Mouse (Mus musculus) megakaryocyte, adult 5-6 weeks (primary cell): ENCODE data around the gene H2-Q10. TPM values are rescaled to one million over a fixed set of nuclear protein-coding genes. Genes with fewer than 3 reads are reported as not detected.
"Not testable (repeated sequence)": the region's sequence is repeated elsewhere in the genome, so short reads cannot be mapped to it uniquely, and the experiment has no call there.

ENCODE experiments used
- ATAC-seq: 2 replicates; pipeline ENCODE4 v1.8.0; 2016; ENCODE audit warnings: mild to moderate bottlenecking, inconsistent platforms; ENCODE audit not compliant: poor library complexity, severe bottlenecking
- total RNA-seq, 2 experiments: library from RNA; stranded (forward) in 1 of 2; stranded (reverse) in 1 of 2; fragments of 153-499, 151-499 nt in 1 of 2; fragments of 221-1000, 200-1000 nt in 1 of 2; gene quantifications; 2 replicates each; pipeline versions ENCODE4 v1.2.3 to v1.2.4; 2015 to 2017

The H2-Q10 gene
- total RNA-seq, 2 experiments from 2014 or later = 7.9 to 11.8 TPM

DNA sequence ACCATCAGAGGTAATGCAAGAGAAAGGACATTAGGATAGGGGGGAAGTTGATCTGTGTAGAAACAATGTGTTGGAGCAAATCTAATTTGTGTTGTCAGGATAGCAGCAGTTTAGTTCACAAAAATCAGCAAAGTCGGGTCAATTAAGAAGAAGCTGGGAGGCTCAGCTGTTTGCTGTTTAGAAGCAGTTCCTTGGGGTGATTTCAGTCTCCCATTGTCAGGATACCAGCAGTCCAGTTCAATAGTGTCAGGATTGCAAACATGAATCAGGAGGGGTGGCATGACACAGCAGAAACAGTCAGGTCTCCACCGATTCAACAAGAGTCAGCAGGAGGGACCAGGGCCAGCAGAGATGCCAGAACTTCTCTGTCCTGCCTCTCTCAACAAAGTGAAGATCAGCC lies 25.4 kb upstream of the H2-Q10 start:
- not testable (repeated sequence) for ATAC-seq

DNA sequence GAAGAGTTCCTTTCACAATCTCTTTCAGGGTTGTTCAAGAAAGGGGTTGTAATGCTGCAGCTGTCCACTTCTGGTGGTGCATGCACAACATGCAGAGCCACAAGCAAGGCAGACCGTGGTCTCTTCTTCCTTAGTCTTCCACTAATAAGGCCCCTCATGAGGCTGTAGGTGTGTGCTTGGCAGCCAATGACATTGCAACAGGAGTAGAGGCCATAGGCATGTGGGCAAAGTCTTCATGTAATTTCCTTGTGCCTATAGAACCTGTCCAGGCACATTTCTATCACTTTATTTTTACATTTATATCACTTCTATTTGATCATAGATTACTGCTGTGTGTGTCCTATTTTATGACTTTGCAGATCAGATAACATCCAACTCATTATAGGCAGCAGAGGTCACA lies 11.6 kb upstream of the H2-Q10 start:
- not testable (repeated sequence) for ATAC-seq

DNA sequence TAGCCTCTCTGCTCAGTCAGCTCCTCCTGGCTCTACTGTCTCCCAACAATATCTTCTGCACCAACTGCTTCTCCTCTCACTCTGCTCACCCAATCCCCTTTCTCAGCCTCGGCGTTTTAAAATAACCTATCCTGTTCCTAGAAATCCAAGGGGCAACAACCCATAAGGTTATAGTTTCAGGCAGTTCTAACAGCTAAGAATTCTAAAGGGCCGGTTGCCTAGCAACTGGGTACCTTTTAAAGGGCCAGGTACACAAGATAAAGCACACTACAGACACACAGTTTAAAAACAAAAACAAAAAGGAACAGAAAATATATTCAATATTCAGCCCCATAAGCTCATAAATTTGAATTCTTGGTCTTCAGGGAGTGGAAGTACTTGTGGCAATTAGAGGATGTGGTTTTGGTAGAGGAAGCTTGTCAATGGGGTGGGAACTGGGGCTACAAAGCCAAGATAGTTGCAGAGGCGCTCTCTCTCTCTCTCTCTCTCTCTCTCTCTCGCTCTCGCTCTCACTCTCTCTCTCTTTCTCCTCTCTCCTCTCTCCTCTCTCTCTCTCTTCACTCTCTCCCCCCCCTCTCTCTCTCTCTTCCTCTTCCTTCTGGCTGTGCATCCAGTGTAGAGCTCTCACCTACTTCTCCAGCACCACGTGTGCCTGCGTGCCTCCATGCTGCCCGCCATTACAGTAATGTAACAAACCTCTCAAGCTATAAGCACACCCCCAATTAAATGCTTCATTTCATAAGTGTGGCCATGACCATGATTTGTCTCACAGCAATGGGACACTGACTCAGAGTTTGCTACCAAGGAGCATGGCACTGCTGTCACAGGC lies 9.2 kb upstream of the H2-Q10 start:
- peak; percentile 84 for ATAC-seq

DNA sequence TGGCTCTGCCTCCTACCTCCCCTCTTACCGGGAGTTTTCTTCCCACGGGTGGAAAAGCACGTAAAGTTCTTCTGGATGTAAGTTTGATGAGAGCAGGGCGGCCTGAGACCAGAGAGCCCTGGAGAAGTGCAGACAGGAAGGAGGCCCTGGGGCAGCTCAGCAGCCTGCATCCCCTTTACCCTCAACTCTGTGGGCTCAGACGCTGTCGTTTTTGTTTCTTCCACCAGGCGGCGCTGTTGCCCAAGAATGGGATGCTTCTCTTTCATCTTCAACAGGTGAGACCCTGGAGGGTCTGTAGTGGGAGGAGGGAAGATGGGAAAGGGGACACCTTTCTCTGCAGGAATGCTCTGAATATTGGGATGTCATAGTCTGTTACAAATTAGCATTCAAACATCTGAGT lies 4.2 kb upstream of the H2-Q10 start:
- 0 out of 2 replicates have a peak, but pooled peaks have one; percentile 34 for ATAC-seq

DNA sequence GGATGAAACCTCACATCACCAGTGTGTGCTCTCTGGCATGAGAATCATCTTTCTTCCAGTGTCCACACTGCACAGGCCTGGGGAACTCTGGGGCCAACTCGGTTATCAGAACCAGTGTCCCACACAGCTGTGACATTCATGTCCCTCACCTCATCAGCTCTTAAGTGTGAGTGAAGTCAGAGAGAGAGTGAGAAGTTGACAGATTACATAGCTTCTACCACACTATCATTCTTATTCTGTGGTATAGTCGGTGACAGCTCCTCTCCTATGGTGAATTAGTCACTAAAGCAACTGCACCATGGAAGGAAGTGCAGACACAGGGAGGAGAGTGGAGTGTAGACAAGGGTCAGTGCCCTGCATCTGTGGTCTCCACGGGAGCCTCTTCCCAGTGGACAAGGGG lies 953 bp upstream of the H2-Q10 start:
- not testable (repeated sequence) for ATAC-seq

DNA sequence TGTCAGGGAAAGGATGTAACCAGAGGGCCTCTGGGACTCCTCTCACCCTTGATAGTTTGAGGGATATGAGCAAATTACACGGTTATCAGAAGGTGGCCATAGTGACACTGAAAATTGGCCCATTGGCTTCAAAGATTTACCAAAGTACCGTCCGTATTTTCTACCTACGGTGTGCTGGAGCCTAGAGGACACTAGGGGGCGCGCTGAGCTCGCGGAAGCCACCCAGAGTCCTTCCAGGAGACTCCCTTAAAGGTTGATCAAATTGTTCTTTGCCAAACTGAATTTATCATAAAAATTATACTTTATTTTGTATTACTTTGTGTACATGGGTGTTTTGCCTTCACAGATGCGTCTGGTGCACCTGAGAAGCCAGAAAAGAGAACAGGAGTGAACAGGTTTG lies 14.2 kb downstream of the H2-Q10 start:
- ATAC-seq = peak; percentile 80

DNA sequence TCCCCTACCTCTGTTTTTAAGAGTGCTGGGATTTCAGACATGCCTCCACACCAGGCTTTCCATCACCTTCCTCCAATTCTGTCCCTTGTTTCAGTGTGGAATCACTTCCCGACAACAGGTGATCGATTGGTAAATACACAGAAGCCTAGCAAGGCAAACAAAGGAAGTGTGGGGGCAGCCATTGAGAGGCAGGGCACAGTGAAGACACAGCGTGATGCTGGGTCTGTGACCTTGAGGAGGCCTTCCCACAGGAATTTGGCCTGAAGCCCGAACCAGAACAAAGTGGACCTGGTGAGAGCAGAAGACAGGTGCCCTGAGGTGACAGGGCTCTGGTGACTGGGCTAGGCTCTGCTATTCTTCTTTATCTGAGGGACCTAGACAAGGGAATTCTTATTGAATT lies 15.8 kb downstream of the H2-Q10 start:
- no peak for ATAC-seq

DNA sequence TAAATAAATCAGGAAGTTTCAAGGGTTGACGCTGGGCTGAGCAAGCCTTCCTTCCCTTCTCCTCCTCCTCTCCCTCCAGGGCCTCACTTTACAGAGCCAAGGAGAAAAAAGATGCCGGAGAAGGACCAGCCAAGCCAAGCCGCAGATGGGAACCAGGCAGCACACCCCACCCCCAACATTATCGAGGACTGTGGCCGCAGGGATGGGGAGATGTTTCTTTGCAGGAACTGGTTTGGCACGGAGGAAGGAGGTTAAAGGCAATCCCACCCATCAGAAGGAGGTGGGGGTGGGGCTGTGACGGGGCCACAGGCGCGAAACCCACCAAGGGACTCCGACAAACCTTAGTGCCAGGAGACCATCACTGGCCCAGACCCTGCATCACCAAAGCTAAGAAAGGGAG lies 16.8 kb downstream of the H2-Q10 start:
- no peak for ATAC-seq

DNA sequence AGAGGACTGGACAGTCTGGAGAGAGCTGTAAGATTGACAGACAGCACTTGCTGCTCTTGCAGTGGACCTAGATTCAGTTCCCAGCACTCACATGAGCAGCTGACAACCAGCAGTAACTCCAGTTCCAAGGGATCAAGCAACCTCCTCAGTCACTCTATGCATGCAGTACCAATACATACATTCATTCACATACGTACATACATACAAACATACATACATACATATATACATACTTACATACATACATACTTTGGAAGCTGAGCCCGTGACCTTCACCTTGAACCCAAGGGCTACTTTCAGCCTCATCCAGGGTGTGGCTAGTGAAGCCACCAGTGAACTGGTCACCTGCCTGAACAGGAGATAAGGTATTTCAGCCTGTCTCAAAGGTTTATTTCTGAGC lies 18.2 kb downstream of the H2-Q10 start:
- ATAC-seq = no peak

DNA sequence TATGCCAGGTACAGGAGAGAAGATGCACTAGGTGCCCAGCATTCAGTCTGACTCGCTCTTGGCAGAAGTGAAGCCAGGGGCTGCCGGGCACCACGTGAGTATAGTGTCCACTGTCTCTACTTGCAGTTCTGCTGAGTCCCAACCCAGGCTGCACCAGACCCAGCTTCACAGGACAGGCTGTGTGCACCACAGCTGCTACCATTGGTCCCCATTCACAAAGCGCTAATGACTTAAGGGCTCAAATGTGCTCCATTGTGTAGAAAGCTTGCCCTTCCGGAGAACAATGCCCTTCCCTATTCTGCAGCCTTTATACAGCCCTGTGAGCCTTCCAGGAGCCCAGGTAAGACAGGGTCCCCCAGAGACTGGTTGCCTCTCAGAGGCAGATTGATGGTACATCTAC lies 20.4 kb downstream of the H2-Q10 start:
- ATAC-seq = no peak

DNA sequence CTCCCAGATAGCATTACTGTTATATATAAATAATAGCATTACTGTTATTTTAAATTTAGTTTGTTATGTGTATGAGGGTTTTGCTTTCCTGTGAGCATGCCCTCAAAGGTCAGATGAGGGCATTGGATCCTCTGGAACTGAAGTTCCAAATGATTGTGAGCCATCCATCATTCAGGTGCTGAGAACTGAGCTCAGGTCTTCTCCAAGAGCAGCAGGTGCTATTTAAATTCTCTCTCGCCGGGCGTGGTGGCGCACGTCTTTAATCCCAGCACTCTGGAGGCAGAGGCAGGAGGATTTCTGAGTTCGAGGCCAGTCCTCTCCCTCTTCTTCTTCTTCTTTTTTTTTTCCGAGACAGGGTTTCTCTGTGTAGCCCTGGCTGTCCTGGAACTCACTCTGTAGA lies 27.2 kb downstream of the H2-Q10 start:
- no peak for ATAC-seq

DNA sequence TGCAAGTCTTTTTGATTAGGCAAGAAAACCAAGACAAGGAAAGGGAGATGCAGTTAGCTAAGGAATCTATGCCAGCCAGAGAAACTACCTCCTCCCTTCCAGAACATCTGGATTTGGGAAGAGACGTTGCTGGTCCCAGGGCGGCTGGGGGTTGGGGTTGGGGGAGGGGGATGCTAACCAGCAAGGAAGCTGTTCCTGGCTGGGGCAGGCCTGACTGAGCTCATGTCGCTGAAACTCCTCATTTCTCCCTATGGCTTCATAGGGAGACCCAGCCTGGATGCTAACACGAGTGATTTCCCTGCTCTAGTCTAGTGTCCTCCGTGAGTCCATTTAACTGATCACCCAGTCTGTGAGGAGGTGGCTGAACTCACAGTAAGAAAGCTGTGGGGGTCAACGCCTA lies 32.3 kb downstream of the H2-Q10 start:
- no peak for ATAC-seq

DNA sequence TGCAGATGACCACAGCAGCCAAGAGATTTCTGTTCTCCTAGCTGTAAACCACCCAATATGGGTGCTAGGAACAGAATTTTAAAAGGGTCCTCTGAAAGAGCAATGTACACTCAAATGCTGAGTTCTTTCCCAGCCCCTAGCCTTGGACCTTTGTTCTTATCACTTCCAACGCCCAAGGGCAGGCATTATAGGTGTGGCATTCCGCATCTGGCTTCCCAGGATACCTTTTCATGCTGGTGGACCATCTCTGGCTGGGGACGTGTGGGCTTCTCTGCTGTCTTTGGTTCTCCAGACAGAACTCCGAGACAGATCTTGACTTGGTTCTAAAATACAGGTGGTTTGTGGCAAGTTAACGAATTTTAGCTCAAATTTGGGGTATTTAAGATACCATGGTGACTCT lies 32.9 kb downstream of the H2-Q10 start:
- ATAC-seq = no peak

DNA sequence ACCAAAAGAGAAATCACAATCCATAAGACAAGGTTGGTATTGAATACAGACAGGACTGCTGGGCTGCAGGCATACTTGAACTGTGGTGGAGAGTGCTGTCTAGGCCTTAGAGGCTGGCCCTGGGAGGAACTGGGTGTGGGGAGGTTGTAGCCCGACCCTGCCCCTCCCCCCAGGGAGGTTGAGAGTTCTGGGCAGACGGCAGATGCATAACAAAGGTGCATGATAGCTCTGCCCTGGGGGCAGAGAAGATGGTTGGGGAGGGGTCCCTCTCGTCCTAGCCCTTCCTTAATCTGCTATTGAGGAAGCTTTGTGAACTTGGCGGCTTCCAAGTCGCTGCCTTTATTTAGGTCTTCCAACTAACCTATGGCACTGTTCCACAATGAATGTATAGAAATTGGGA lies 34.0 kb downstream of the H2-Q10 start:
- no peak for ATAC-seq

DNA sequence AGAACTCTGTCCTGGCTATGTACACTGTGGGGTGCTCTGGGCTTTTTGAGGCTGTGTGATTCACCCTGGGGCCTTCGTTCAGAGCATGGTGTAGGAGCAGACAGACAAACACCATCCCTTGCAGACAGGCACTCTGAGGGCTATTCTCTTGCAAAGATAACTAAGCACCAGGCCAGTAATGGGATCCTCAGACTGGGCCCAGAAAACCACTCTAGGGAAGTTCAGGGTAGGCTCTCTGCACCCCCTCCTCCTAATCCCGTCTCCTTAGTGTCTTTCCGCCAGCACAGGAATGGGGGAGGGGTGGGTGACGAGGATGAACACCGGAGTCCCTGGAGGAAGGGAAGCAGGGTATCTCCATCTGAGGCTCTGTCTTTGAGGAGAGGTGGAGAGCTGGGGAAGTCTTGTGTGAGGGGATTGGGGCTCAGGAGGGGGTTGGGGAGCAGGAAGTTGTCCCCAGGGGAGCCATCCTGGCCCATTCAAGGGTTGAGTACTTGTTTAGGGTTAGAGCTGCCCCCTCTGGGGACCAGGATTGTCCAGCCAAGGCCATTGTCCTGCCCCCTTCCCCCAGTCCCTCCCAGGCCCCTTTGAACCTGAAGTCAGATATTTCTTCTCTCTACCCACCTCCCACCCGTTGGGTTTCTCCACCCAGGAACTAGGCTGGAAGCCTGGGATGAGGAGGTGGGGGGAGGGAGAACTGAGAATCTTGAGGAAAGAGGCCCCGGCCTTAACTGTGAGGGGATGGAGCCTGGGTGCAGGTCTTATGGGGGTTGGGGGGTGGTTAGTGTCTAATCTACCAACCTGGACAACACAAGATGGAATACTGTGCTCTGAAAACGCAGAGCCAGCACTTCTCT lies 35.0 kb downstream of the H2-Q10 start:
- ATAC-seq = no peak

DNA sequence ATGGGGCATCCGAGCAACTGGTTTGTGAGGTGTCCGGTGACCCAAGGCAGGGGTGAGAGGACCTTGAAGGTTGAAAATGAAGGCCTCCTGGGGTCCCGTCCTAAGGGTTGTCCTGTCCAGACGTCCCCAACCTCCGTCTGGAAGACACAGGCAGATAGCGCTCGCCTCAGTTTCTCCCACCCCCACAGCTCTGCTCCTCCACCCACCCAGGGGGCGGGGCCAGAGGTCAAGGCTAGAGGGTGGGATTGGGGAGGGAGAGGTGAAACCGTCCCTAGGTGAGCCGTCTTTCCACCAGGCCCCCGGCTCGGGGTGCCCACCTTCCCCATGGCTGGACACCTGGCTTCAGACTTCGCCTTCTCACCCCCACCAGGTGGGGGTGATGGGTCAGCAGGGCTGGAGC lies 35.9 kb downstream of the H2-Q10 start, which contains the start of gene Pou5f1:
Gene Pou5f1 (plus strand): TSS at position 243 of the 400 bp plus-strand sequence.
- ATAC-seq = no peak

DNA sequence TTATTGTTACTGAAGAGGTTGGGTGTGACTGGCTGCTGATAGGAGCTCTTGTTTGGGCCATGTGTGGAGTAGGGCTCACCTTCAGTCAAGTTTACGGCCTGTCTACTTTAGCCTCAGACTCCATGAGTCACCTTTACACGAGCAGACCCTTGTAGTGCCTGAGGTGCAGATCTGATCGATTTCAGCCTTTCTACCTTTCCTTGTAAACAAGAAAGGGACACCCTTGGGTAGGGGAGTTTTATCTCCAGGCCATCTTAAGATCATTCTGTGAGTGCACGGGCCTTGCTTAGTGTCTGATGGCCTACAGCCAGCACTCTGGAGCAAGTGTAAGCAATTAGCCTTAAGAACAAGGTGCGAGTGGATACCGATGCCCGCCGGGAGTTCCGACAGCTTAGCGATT lies 37.0 kb downstream of the H2-Q10 start:
- no peak for ATAC-seq

DNA sequence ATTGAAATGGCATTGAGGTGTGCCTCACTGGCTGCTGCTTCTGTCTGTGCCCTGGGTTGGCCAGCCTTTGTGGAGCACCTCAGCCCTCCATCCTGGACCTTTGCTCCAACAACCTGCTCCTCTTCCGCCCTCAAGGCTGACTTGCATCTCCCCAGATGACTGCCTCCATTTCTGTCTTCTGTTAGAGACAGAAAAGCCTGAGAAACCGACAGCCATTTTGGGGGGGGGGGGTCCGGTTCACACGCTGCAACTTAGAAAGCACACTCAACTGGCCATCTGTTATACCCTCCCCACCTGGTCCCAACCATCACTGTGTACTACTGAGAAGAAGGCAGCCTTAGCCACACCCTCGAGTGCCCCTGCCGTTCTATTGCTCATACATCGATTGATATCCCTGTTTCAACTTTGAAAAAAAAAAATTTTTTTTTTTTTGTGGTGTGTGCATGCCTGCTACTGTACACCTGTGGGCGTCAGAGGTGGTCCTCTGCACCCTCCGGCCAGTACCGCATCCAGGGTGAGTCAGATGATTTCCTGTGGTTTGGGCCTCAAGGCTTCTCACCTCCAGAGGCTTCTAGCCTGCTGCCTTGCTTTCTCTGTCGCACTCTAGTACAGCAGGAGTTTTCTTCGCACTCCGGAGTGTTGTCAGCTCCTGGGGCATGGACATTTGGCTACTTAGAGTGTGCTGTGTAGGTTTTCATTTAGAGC lies 37.8 kb downstream of the H2-Q10 start:
- ATAC-seq = peak; percentile 43

DNA sequence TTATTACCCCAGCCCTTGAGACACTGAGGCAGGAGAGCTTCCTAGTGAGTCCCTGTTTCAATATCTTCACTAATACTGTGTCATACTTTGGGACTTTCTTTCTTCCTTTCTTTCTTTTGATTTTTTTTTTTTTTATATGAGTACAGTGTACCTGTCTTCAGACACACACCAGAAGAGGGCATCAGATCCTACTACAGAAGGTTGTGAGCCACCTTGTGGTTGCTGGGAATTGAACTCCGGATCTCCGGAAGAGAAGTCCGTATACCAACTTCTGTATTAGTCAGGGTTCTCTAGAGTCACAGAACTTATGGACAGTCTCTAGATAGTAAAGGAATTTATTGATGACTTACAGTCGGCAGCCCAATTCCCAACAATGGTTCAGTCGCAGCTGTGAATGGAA lies 38.4 kb downstream of the H2-Q10 start:
- not testable (repeated sequence) for ATAC-seq

DNA sequence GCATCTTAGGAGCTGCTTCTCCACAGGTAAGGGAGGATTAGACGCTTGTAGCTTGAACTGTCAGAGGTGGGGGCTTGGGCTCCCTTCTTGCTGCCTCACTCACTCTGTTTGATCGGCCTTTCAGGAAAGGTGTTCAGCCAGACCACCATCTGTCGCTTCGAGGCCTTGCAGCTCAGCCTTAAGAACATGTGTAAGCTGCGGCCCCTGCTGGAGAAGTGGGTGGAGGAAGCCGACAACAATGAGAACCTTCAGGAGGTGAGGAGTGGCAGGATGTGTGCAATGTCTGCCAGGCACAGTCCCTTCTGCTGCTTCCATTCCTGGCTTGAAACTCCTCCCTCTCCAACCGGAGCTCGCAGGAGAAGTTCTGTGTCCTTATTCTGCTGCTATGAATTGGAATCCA lies 39.4 kb downstream of the H2-Q10 start:
- ATAC-seq = peak; percentile 70

DNA sequence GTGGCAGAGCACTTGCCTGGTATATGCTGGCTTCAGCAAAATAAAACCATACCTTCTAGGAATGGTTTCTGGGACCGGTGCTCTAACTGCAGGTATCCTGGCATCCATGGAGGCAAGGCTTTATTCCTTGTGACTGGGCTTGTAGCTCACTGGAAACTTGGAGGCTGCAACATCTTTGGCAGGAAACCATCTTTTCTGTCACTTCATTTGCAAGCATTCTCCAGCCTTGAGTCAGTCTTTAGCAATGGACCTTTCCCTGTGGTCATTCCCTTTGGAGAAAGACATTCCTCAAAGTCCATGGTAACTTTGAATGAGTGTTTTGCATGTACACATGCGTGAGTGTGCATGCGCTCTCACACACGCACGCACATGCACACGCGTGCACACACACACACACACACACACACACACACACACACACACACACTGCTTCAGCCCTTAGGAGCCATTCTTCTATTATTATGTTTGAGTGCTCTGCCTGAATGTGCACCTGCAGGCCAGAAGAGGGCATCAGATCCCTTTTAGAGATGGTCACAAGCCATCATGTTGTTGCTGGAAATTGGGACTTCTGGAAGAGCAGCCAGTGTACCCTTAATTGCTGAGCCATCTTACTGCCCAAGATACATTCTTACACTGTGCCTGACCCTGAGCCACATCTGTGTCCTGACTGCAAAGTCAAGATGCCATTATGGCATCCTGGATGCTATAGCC lies 43.2 kb downstream of the H2-Q10 start:
- no peak for ATAC-seq
